Mouse (Mus musculus) embryonic facial prominence, embryonic 11.5 days (tissue): ENCODE data around the gene Defb45. TPM values are rescaled to one million over a fixed set of nuclear protein-coding genes. Genes with fewer than 3 reads are reported as not detected.

Source experiments
- ATAC-seq: fragments of 200-750 bp; cut with Nextera tagmentation; replicated peaks from 2 replicates; pipeline ENCODE4 v1.8.0; 2017; ENCODE audit warnings: low read depth; ENCODE audit not compliant: insufficient number of reproducible peaks, low FRiP score, low TSS enrichment
- DNase-seq: peaks from one replicate; pipeline ENCODE4 v3.0.0-alpha.2; 2015; ENCODE audit warnings: low spot score
- H3K27ac ChIP-seq: fragments of 300-500 bp; sonication (generic); replicated peaks from 2 replicates; pipeline ENCODE4 v1.5.1; 2014; ENCODE audit warnings: mild to moderate bottlenecking, low read depth, low read length, control low read depth
- H3K27me3 ChIP-seq: fragments of 300-500 bp; sonication (generic); 2 replicates; pipeline ENCODE4 v1.6.1; 2014; ENCODE audit warnings: mild to moderate bottlenecking, low read length, moderate library complexity, mixed read lengths; ENCODE audit not compliant: control insufficient read depth, insufficient read depth
- H3K36me3 ChIP-seq: fragments of 300-500 bp; sonication (generic); replicated peaks from 2 replicates; pipeline ENCODE4 v1.6.1; 2014; ENCODE audit warnings: low read depth, mild to moderate bottlenecking, low read length, moderate library complexity, mixed read lengths; ENCODE audit not compliant: control insufficient read depth, insufficient read depth
- H3K4me1 ChIP-seq: fragments of 300-500 bp; sonication (generic); 2 replicates; pipeline ENCODE4 v1.6.1; 2014; ENCODE audit warnings: low read length, mixed read lengths; ENCODE audit not compliant: control insufficient read depth, insufficient read depth
- H3K4me2 ChIP-seq: fragments of 300-500 bp; sonication (generic); 2 replicates; pipeline ENCODE4 v1.6.1; 2014; ENCODE audit warnings: low read depth, mild to moderate bottlenecking, control low read depth, low read length, moderate library complexity
- H3K4me3 ChIP-seq: fragments of 300-500 bp; sonication (generic); 2 replicates; pipeline ENCODE4 v1.5.1; 2014; ENCODE audit warnings: low read depth, low read length, control low read depth
- H3K9ac ChIP-seq: fragments of 300-500 bp; sonication (generic); replicated peaks from 2 replicates; pipeline ENCODE4 v1.6.1; 2014; ENCODE audit warnings: mild to moderate bottlenecking, control low read depth, low read length
- H3K9me3 ChIP-seq: fragments of 300-500 bp; sonication (generic); replicated peaks from 2 replicates; pipeline ENCODE4 v1.6.1; 2016; ENCODE audit warnings: mild to moderate bottlenecking, low read length, inconsistent platforms, mixed read lengths; ENCODE audit not compliant: control insufficient read depth
- WGBS: fragments of 180-500 bp; shearing (Covaris S2); extraction: QIAGEN DNeasy Blood & Tissue Kit; methylation state at CpG from one replicate; pipeline ENCODE4 v1.1.7; 2014; 5-methylcytosine and 5-hydroxymethylcytosine counted together
- polyA plus RNA-seq: library from polyadenylated mRNA; unstranded; fragments of >200 nt; fragmentation: Nextera tagmentation; extraction: Ambion mirVana; gene quantifications from 2 replicates; pipeline ENCODE4 v1.2.1, GENCODE M21; 2014

Defb45 gene
- polyA plus RNA-seq, 1 experiment from 2014 or later = not detected

DNA sequence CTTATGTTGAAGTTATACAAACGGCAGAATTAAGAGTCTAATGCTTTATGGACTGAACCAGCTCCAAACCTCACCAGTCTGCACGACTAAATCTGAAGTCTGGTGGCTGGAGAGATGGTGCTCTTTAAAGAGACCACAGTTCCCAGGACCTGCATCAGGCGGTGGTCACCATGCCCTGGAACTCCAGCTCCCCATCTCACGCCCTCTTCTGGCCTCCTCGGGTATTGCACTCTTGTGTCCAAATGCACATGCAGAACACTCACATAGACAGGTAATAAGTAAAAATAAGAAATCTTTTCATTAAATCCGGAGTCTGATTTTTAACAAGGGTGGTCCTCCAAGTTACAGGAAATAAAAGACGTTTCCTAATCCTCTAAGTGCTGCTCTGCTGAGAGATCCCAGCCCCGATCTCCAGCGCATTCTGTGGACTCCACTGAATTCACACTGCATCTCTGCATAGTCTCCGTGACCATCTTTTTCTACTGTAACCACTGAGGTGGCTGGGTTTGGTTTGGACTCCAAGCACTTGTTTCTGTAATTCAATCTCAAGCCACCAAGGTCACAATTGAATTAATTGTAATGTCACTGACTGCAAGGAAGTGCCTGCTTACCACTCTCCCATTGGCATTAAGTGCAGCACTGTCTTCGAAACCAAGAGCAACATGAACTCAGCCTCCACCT is 26.9 kb downstream of the Defb45 start, which contains the start of gene Defb21:
Defb21 (plus strand) TSS at position 631 of the 681 bp plus-strand sequence.
- no peaks in the 10 kb centered on the region for H3K36me3 ChIP-seq
- no peak within 1 kb of the TSS for H3K9ac ChIP-seq
- H3K27ac ChIP-seq = no peak within 1 kb of the TSS
- H3K27me3 ChIP-seq = no peaks in the 10 kb centered on the region
- no peaks in the 10 kb centered on the region for H3K9me3 ChIP-seq
- H3K4me3 ChIP-seq = no peak within 1 kb of the TSS
- DNase-seq = no peak
- H3K4me2 ChIP-seq = no peak within 1 kb of the TSS
- no peaks in the 10 kb centered on the region for H3K4me1 ChIP-seq
- ATAC-seq = no peak
- 59% methylated on average over 11 of the region's 11 CpGs for WGBS

- Histone ChIP-seq H3K27me3 (no peaks in the 10 kb centered on the region), H3K9ac (no peak overlapping the region), H3K9me3 (no peaks in the 10 kb centered on the region), H3K4me2 (no peak overlapping the region), H3K4me1 (no peaks in the 10 kb centered on the region), H3K36me3 (no peaks in the 10 kb centered on the region), H3K27ac (no peak overlapping the region), H3K4me3 (no peak overlapping the region)
- WGBS = 78% methylated on average over 6 of the region's 6 CpGs
- DNase-seq = no peak
- ATAC-seq = no peak
Measured at GRCm38 (mm10) chr2:152570313-152570712, 28.9 kb downstream of the Defb45 start.

GRCm38 (mm10) chr2:152569881-152570280 is 29.3 kb downstream of the Defb45 start:
- Histone ChIP-seq H3K9ac (no peak overlapping the region), H3K4me3 (no peak overlapping the region), H3K4me1 (no peaks in the 10 kb centered on the region), H3K36me3 (no peaks in the 10 kb centered on the region), H3K27me3 (no peaks in the 10 kb centered on the region), H3K4me2 (no peak overlapping the region), H3K27ac (no peak overlapping the region), H3K9me3 (no peaks in the 10 kb centered on the region)
- DNase-seq (no peak), ATAC-seq (no peak)
- WGBS = 85% methylated on average over 4 of the region's 4 CpGs

- DNase-seq = no peak
- Histone ChIP-seq H3K4me3 (no peak within 1 kb of the TSS), H3K27me3 (no peaks in the 10 kb centered on the region), H3K36me3 (no peaks in the 10 kb centered on the region), H3K9ac (no peak within 1 kb of the TSS), H3K4me1 (no peaks in the 10 kb centered on the region), H3K4me2 (no peak within 1 kb of the TSS), H3K27ac (no peak within 1 kb of the TSS), H3K9me3 (no peaks in the 10 kb centered on the region)
- 89% methylated on average over 5 of the region's 5 CpGs for WGBS
- ATAC-seq = no peak
Measured at GRCm38 (mm10) chr2:152569038-152569437, 30.2 kb downstream of the Defb45 start, which contains the start of gene Gm17416. TSS of gene Gm17416 (plus strand) at chr2:152569338.

DNA sequence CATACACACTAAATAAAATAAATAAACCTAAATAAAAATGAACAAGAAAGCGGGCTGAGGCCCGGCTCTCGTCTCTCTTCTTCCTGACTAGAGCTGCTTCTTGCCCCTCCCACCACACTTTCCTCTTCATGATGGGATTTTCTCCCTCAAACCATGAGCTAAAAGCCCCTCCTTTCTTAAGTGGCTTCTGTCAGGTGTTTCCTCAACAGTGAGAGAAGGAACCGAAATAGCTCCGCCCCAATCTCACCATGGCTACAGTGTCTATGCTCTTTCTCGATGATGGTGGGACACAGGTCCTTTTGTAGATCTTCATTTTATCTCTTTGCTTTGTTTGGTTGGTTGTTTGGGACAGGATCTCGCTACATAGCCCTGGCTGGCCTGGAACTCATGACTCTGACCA is 42.5 kb downstream of the Defb45 start:
- Histone ChIP-seq H3K4me1 (no peaks in the 10 kb centered on the region), H3K36me3 (no peaks in the 10 kb centered on the region), H3K27me3 (no peaks in the 10 kb centered on the region), H3K4me3 (no peak overlapping the region), H3K9me3 (no peaks in the 10 kb centered on the region), H3K27ac (no peak overlapping the region), H3K9ac (no peak overlapping the region), H3K4me2 (no peak overlapping the region)
- no peak for DNase-seq
- WGBS = 86% methylated on average over 7 of the region's 7 CpGs
- no peak for ATAC-seq

GRCm38 (mm10) chr2:152553774-152554423 is 45.3 kb downstream of the Defb45 start:
- no peak for ATAC-seq
- no peak overlapping the region for H3K9ac ChIP-seq
- DNase-seq = peak; percentile 88
- H3K36me3 ChIP-seq = no peaks in the 10 kb centered on the region
- H3K27me3 ChIP-seq = no peaks in the 10 kb centered on the region
- no peaks in the 10 kb centered on the region for H3K4me1 ChIP-seq
- H3K4me3 ChIP-seq = no peak overlapping the region
- no peak overlapping the region for H3K27ac ChIP-seq
- no peaks in the 10 kb centered on the region for H3K9me3 ChIP-seq
- peak overlapping the region; percentile 21; the same call in 1 of the 2 replicates for H3K4me2 ChIP-seq
- WGBS = 11% methylated on average over 16 of the region's 16 CpGs

DNA sequence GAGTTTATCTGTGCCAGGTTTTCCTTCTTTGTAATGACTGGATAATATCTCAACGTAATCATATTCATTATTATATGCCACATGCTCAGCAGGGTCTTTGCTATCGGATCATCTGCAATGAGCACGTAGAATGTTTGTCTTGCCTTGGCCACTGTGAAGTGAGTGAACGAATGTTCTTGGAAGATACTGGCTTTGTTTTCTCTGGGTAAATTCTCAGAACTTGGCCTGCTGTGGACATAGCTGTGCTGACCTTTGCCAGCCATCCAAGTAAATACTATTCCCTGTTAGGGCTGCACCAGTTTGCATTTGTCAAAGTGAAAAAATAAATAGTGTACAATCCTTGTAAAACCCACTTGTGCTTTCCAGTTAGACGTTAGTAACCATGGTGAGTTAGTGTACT is 51.1 kb downstream of the Defb45 start:
- H3K9me3 ChIP-seq = no peaks in the 10 kb centered on the region
- no peaks in the 10 kb centered on the region for H3K4me1 ChIP-seq
- DNase-seq = no peak
- H3K4me2 ChIP-seq = no peak overlapping the region
- H3K27ac ChIP-seq = no peak overlapping the region
- H3K4me3 ChIP-seq = no peak overlapping the region
- no peak for ATAC-seq
- WGBS = 83% methylated on average over 5 of the region's 5 CpGs
- no peak overlapping the region for H3K9ac ChIP-seq
- no peaks in the 10 kb centered on the region for H3K36me3 ChIP-seq
- no peaks in the 10 kb centered on the region for H3K27me3 ChIP-seq

- ATAC-seq = 0 out of 2 replicates have a peak, but pooled peaks have one; percentile 52
Measured at GRCm38 (mm10) chr2:152544691-152545090, 54.5 kb downstream of the Defb45 start.

More at GRCm38 (mm10) chr2:152544691-152545090, 54.5 kb downstream of the Defb45 start:
- Histone ChIP-seq H3K27ac (no peak overlapping the region), H3K4me3 (no peak overlapping the region), H3K9ac (no peak overlapping the region), H3K27me3 (no peaks in the 10 kb centered on the region), H3K4me2 (no peak overlapping the region), H3K36me3 (no peaks in the 10 kb centered on the region), H3K4me1 (no peaks in the 10 kb centered on the region), H3K9me3 (no peaks in the 10 kb centered on the region)
- 31% methylated on average over 4 of the region's 4 CpGs for WGBS
- peak; percentile 68 for DNase-seq
